ENCODE assay signal across 25 mouse cellular contexts in the genomic region with DNA sequence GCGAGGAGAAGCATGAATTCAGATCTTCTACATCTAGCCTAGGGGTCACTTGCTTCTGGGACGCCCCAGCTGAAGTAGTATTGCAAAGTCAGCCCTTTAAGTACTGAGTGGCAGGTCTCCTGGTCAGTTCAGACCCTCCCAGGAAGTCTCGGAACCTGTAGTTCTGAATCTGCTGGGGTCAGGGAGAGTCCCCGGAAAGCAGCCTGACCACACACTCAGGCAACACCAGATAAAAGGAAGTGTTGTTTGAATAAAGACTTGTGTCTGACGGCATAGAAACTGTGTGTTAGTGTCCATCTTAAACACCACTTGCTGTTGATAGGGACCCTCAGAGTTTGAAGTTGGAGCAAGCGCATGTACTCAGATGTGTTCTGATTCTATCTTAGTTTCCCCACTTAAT.
"Had no signal": no experiment of that assay in that cellular context is flagged by ENCODE, and none has a peak within 500 bp of the region (broad histone marks: within the 10 kb centered on the region; RNA-seq: fewer than 3 reads in every experiment).

No protein-coding gene starts in this region.

- H3K9ac ChIP-seq: forebrain, postnatal 0 days; heart, embryonic 13.5 days; heart, embryonic 15.5 days; hindbrain, embryonic 13.5 days; hindbrain, embryonic 15.5 days; intestine, embryonic 15.5 days; kidney, embryonic 15.5 days; limb, embryonic 13.5 days; limb, embryonic 15.5 days had no signal

- H3K27ac ChIP-seq: heart, adult 2 months; heart, embryonic 13.5 days; heart, embryonic 15.5 days; hindbrain, embryonic 13.5 days; hindbrain, embryonic 15.5 days; hindbrain, postnatal 0 days; intestine, embryonic 15.5 days; kidney, embryonic 15.5 days; kidney, postnatal 0 days; limb, embryonic 13.5 days; limb, embryonic 15.5 days had no signal

- H3K9me3 ChIP-seq: heart, embryonic 13.5 days; heart, embryonic 15.5 days; hindbrain, embryonic 13.5 days; hindbrain, embryonic 15.5 days; intestine, embryonic 15.5 days; kidney, embryonic 15.5 days; limb, embryonic 13.5 days; limb, embryonic 15.5 days had no signal

- H3K4me1 ChIP-seq: hindbrain, embryonic 15.5 days; intestine, embryonic 15.5 days; limb, embryonic 15.5 days had no signal

- H3K36me3 ChIP-seq: heart, embryonic 13.5 days; heart, embryonic 15.5 days; hindbrain, embryonic 13.5 days; hindbrain, embryonic 15.5 days; intestine, embryonic 15.5 days; kidney, embryonic 15.5 days; limb, embryonic 13.5 days; limb, embryonic 15.5 days had no signal

- H3K4me2 ChIP-seq: heart, embryonic 11.5 days; heart, embryonic 13.5 days; heart, embryonic 15.5 days; hindbrain, embryonic 13.5 days; hindbrain, embryonic 15.5 days; intestine, embryonic 15.5 days; kidney, embryonic 15.5 days; limb, embryonic 13.5 days; limb, embryonic 15.5 days had no signal

- H3K27me3 ChIP-seq: heart, embryonic 15.5 days; hindbrain, embryonic 13.5 days; hindbrain, embryonic 15.5 days; intestine, embryonic 15.5 days; kidney, embryonic 15.5 days; limb, embryonic 13.5 days; limb, embryonic 15.5 days had no signal

- DNase-seq: forebrain, postnatal 0 days; gastrocnemius, postnatal 14 days; gastrocnemius, postnatal 36 days; heart, adult 2 months; heart, postnatal 14 days; heart, postnatal 36 days; kidney, adult 11 months; kidney, adult 2 months; kidney, adult 9 months; kidney, postnatal 14 days; kidney, postnatal 36 days; layer of hippocampus, adult 9-11 months; layer of hippocampus, postnatal 36 days; left cerebral cortex, postnatal 4 days had no signal

- ATAC-seq: forebrain, postnatal 0 days; hindbrain, postnatal 0 days had no signal

- H3K4me3 ChIP-seq: heart, adult 2 months; heart, embryonic 13.5 days; heart, embryonic 15.5 days; hindbrain, embryonic 13.5 days; hindbrain, embryonic 15.5 days; intestine, embryonic 15.5 days; kidney, embryonic 15.5 days; limb, embryonic 13.5 days; limb, embryonic 15.5 days had no signal
